Mouse (Mus musculus) midbrain, embryonic 12.5 days (tissue): Measurements from ENCODE around the gene Ppm1n. TPM values are rescaled to one million over a fixed set of nuclear protein-coding genes. Genes with fewer than 3 reads are reported as not detected.

Source experiments
- ATAC-seq: fragments of 200-750 bp; cut with Nextera tagmentation; 2 replicates; pipeline ENCODE4 v1.8.0; 2017; ENCODE audit warnings: low read depth, moderate TSS enrichment, moderate library complexity; ENCODE audit not compliant: low FRiP score
- H3K27ac ChIP-seq: fragments of 300-500 bp; sonication (generic); replicated peaks from 2 replicates; pipeline ENCODE4 v1.5.1; 2016; ENCODE audit warnings: mild to moderate bottlenecking
- H3K27me3 ChIP-seq: fragments of 300-500 bp; sonication (generic); 2 replicates; pipeline ENCODE4 v1.6.1; 2016; ENCODE audit warnings: mild to moderate bottlenecking
- H3K36me3 ChIP-seq: fragments of 300-500 bp; sonication (generic); 2 replicates; pipeline ENCODE4 v1.6.1; 2016
- H3K4me1 ChIP-seq: fragments of 300-500 bp; sonication (generic); 2 replicates; pipeline ENCODE4 v1.6.1; 2016
- H3K4me2 ChIP-seq: fragments of 300-500 bp; sonication (generic); replicated peaks from 2 replicates; pipeline ENCODE4 v1.6.1; 2016; ENCODE audit warnings: mild to moderate bottlenecking, moderate library complexity
- H3K4me3 ChIP-seq: fragments of 300-500 bp; sonication (generic); 2 replicates; pipeline ENCODE4 v1.5.1; 2016; ENCODE audit warnings: mild to moderate bottlenecking
- H3K9ac ChIP-seq: fragments of 300-500 bp; sonication (generic); replicated peaks from 2 replicates; pipeline ENCODE4 v1.6.1; 2016; ENCODE audit warnings: mild to moderate bottlenecking, moderate library complexity
- H3K9me3 ChIP-seq: fragments of 300-500 bp; sonication (generic); 2 replicates; pipeline ENCODE4 v1.6.1; 2016; ENCODE audit warnings: mild to moderate bottlenecking
- whole genome bisulfite sequencing: fragments of 180-500 bp; shearing (Covaris S2); methylation state at CpG from one replicate; pipeline ENCODE4 v1.1.7; 2016; 5-methylcytosine and 5-hydroxymethylcytosine counted together
- polyA plus RNA-seq: library from polyadenylated mRNA; unstranded; fragments of >200 nt; fragmentation: Nextera tagmentation; extraction: Ambion mirVana; gene quantifications from 2 replicates; pipeline ENCODE4 v1.2.1, GENCODE M21; 2016

Ppm1n gene
- 0.20 and 0.32 TPM in 2 replicates for polyA plus RNA-seq

GRCm38 (mm10) chr7:19279581-19280114 lies at the start of gene Ppm1n:
Gene Ppm1n (minus strand): TSS chr7:19280064.
- peaks cover 21% of the 10 kb centered on the region for H3K4me1 ChIP-seq
- H3K27me3 ChIP-seq: peaks cover 47% of the 10 kb centered on the region
- H3K36me3 ChIP-seq: no peaks in the 10 kb centered on the region
- no peak for ATAC-seq
- H3K9me3 ChIP-seq: no peaks in the 10 kb centered on the region
- H3K9ac ChIP-seq: no peak within 1 kb of the TSS
- WGBS: under 1% methylated on average over 46 of the region's 46 CpGs
- H3K27ac ChIP-seq: no peak within 1 kb of the TSS
- H3K4me2 ChIP-seq: peak within 1 kb of the TSS; percentile 41
- peak within 1 kb of the TSS; percentile 33 for H3K4me3 ChIP-seq

- Histone ChIP-seq H3K4me1 (peaks cover 24% of the 10 kb centered on the region), H3K9me3 (no peaks in the 10 kb centered on the region), H3K27ac (no peak overlapping the region), H3K27me3 (peaks cover 8% of the 10 kb centered on the region; the same call in 1 of the 2 replicates), H3K36me3 (no peaks in the 10 kb centered on the region), H3K4me2 (no peak overlapping the region), H3K9ac (no peak overlapping the region), H3K4me3 (no peak overlapping the region)
- no peak for ATAC-seq
These were observed 48.6 kb upstream of the Ppm1n start for GRCm38 (mm10) chr7:19328425-19328824.

- WGBS: 86% methylated on average over 5 of the region's 5 CpGs
- peaks cover 10% of the 10 kb centered on the region for H3K27me3 ChIP-seq
- ATAC-seq: no peak
- no peak overlapping the region for H3K27ac ChIP-seq
- 0 out of 2 replicates have a peak overlapping the region, but pooled peaks have one; percentile 6 for H3K9ac ChIP-seq
- H3K9me3 ChIP-seq: no peaks in the 10 kb centered on the region
- peaks cover 22% of the 10 kb centered on the region for H3K4me1 ChIP-seq
- 0 out of 2 replicates have a peak overlapping the region, but pooled peaks have one; percentile 56 for H3K4me2 ChIP-seq
- H3K36me3 ChIP-seq: no peaks in the 10 kb centered on the region
- no peak overlapping the region for H3K4me3 ChIP-seq
These were observed 47.9 kb upstream of the Ppm1n start for GRCm38 (mm10) chr7:19327782-19328181.

GRCm38 (mm10) chr7:19327128-19327527 lies 47.3 kb upstream of the Ppm1n start:
- H3K4me2 ChIP-seq: peak overlapping the region; percentile 56
- peaks cover 16% of the 10 kb centered on the region for H3K27me3 ChIP-seq
- H3K9me3 ChIP-seq: no peaks in the 10 kb centered on the region
- H3K36me3 ChIP-seq: no peaks in the 10 kb centered on the region
- H3K4me3 ChIP-seq: peak overlapping the region; percentile 35
- peak overlapping the region; percentile 31; the same call in 1 of the 2 replicates for H3K27ac ChIP-seq
- peaks cover 19% of the 10 kb centered on the region for H3K4me1 ChIP-seq
- under 1% methylated on average over 22 of the region's 22 CpGs for WGBS
- peak; percentile 62 for ATAC-seq
- peak overlapping the region; percentile 35 for H3K9ac ChIP-seq

- under 1% methylated on average over 20 of the region's 20 CpGs for WGBS
- peak overlapping the region; percentile 56 for H3K4me2 ChIP-seq
- H3K27me3 ChIP-seq: peaks cover 17% of the 10 kb centered on the region
- H3K4me1 ChIP-seq: peaks cover 19% of the 10 kb centered on the region
- H3K4me3 ChIP-seq: peak overlapping the region; percentile 35
- no peaks in the 10 kb centered on the region for H3K36me3 ChIP-seq
- H3K27ac ChIP-seq: peak overlapping the region; percentile 31
- peak; percentile 75 for ATAC-seq
- H3K9me3 ChIP-seq: no peaks in the 10 kb centered on the region
- H3K9ac ChIP-seq: 0 out of 2 replicates have a peak overlapping the region, but pooled peaks have one; percentile 28
These were observed 46.5 kb upstream of the Ppm1n start for GRCm38 (mm10) chr7:19326359-19326758.

- H3K4me3 ChIP-seq: no peak overlapping the region
- no peak overlapping the region for H3K9ac ChIP-seq
- no peak for ATAC-seq
- peaks cover 21% of the 10 kb centered on the region for H3K4me1 ChIP-seq
- H3K36me3 ChIP-seq: no peaks in the 10 kb centered on the region
- peaks cover 13% of the 10 kb centered on the region; the same call in 1 of the 2 replicates for H3K27me3 ChIP-seq
- no peaks in the 10 kb centered on the region for H3K9me3 ChIP-seq
- H3K4me2 ChIP-seq: peak overlapping the region; percentile 56
- WGBS: 74% methylated on average over 21 of the region's 21 CpGs
- no peak overlapping the region for H3K27ac ChIP-seq
These were observed 45.7 kb upstream of the Ppm1n start for GRCm38 (mm10) chr7:19325262-19326199.

GRCm38 (mm10) chr7:19324221-19324620 lies 44.4 kb upstream of the Ppm1n start:
- WGBS: 87% methylated on average over 11 of the region's 11 CpGs
- no peaks in the 10 kb centered on the region for H3K9me3 ChIP-seq
- H3K27ac ChIP-seq: no peak overlapping the region
- H3K9ac ChIP-seq: no peak overlapping the region
- no peak overlapping the region for H3K4me2 ChIP-seq
- ATAC-seq: no peak
- no peak overlapping the region for H3K4me3 ChIP-seq
- peaks cover 32% of the 10 kb centered on the region for H3K4me1 ChIP-seq
- H3K27me3 ChIP-seq: peaks cover 16% of the 10 kb centered on the region
- H3K36me3 ChIP-seq: no peaks in the 10 kb centered on the region

- no peak overlapping the region for H3K4me3 ChIP-seq
- H3K9me3 ChIP-seq: no peaks in the 10 kb centered on the region
- H3K4me1 ChIP-seq: peaks cover 34% of the 10 kb centered on the region
- no peak overlapping the region for H3K27ac ChIP-seq
- no peak overlapping the region for H3K9ac ChIP-seq
- 66% methylated on average over 9 of the region's 9 CpGs for WGBS
- peaks cover 32% of the 10 kb centered on the region for H3K27me3 ChIP-seq
- no peak for ATAC-seq
- no peaks in the 10 kb centered on the region for H3K36me3 ChIP-seq
- no peak overlapping the region for H3K4me2 ChIP-seq
These were observed 42.6 kb upstream of the Ppm1n start for GRCm38 (mm10) chr7:19322489-19322888.

GRCm38 (mm10) chr7:19321464-19321863 lies 41.6 kb upstream of the Ppm1n start:
- Histone ChIP-seq H3K4me2 (no peak overlapping the region), H3K27ac (no peak overlapping the region), H3K4me1 (peaks cover 25% of the 10 kb centered on the region), H3K36me3 (no peaks in the 10 kb centered on the region), H3K9me3 (no peaks in the 10 kb centered on the region), H3K9ac (no peak overlapping the region), H3K4me3 (no peak overlapping the region), H3K27me3 (peaks cover 39% of the 10 kb centered on the region)
- 69% methylated on average over 5 of the region's 5 CpGs for WGBS
- ATAC-seq: no peak

- no peaks in the 10 kb centered on the region for H3K9me3 ChIP-seq
- H3K27ac ChIP-seq: no peak overlapping the region; the same call in 1 of the 2 replicates
- peaks cover 39% of the 10 kb centered on the region for H3K27me3 ChIP-seq
- peak overlapping the region; percentile 73 for H3K4me2 ChIP-seq
- H3K36me3 ChIP-seq: no peaks in the 10 kb centered on the region
- H3K4me3 ChIP-seq: peak overlapping the region; percentile 48; the same call in 1 of the 2 replicates
- no peak overlapping the region; the same call in 1 of the 2 replicates for H3K9ac ChIP-seq
- H3K4me1 ChIP-seq: peaks cover 19% of the 10 kb centered on the region
- ATAC-seq: no peak
- WGBS: 43% methylated on average over 7 of the region's 7 CpGs
These were observed 40.8 kb upstream of the Ppm1n start for GRCm38 (mm10) chr7:19320637-19321036.

- Histone ChIP-seq H3K4me1 (peaks cover 19% of the 10 kb centered on the region), H3K27ac (no peak overlapping the region; the same call in 1 of the 2 replicates), H3K9ac (peak overlapping the region; percentile 51; the same call in 1 of the 2 replicates), H3K4me2 (peak overlapping the region; percentile 73), H3K4me3 (peak overlapping the region; percentile 48), H3K36me3 (no peaks in the 10 kb centered on the region), H3K27me3 (peaks cover 43% of the 10 kb centered on the region), H3K9me3 (no peaks in the 10 kb centered on the region)
- peak; percentile 93 for ATAC-seq
- WGBS: under 1% methylated on average over 41 of the region's 41 CpGs
These were observed 40.0 kb upstream of the Ppm1n start for GRCm38 (mm10) chr7:19319906-19320305.

GRCm38 (mm10) chr7:19319458-19319857 lies 39.6 kb upstream of the Ppm1n start:
- Histone ChIP-seq H3K27ac (0 out of 2 replicates have a peak overlapping the region, but pooled peaks have one; percentile 11), H3K4me1 (peaks cover 19% of the 10 kb centered on the region), H3K27me3 (peaks cover 48% of the 10 kb centered on the region), H3K9me3 (no peaks in the 10 kb centered on the region), H3K4me3 (peak overlapping the region; percentile 48), H3K9ac (peak overlapping the region; percentile 51; the same call in 1 of the 2 replicates), H3K36me3 (no peaks in the 10 kb centered on the region), H3K4me2 (peak overlapping the region; percentile 73)
- 19% methylated on average over 9 of the region's 9 CpGs for WGBS
- ATAC-seq: peak; percentile 73
